Mouse (Mus musculus) CD4-positive naive resting alpha-beta T cell, adult 76 days (primary cell): Measurements from ENCODE around the gene Smarcb1. TPM values are rescaled to one million over a fixed set of nuclear protein-coding genes. Genes with fewer than 3 reads are reported as not detected.

Experiments
- total RNA-seq: library from RNA; stranded (reverse); gene quantifications from one replicate; pipeline ENCODE4 v1.2.4, GENCODE M21; 2023

Smarcb1 gene
- 40.9 TPM for total RNA-seq

GRCm38 (mm10) chr10:75921026-75921725 is at the start of gene Smarcb1:
Smarcb1 (minus strand) TSS chr10:75921617.

GRCm38 (mm10) chr10:75954381-75954811 is 33.0 kb upstream of the Smarcb1 start, which contains the start of gene Gm5134:
Gm5134 (plus strand) TSS chr10:75954514.

GRCm38 (mm10) chr10:75942736-75943477 is 21.5 kb upstream of the Smarcb1 start, which contains the start of gene Vpreb3:
Vpreb3 (plus strand) TSS chr10:75943057.

GRCm38 (mm10) chr10:75940520-75940919 is 19.1 kb upstream of the Smarcb1 start, which contains the start of gene Gm867:
Gm867 (minus strand) TSS chr10:75940672.

GRCm38 (mm10) chr10:75935680-75936541 is 14.5 kb upstream of the Smarcb1 start, which contains the start of gene Mmp11:
Mmp11 (minus strand) TSS chr10:75936496.

GRCm38 (mm10) chr10:75932891-75933290 is 11.5 kb upstream of the Smarcb1 start, which contains the start of gene Chchd10:
Chchd10 (plus strand) TSS chr10:75933130.

GRCm38 (mm10) chr10:75893089-75893750 is 28.2 kb downstream of the Smarcb1 start, which contains the start of gene Derl3:
Derl3 (plus strand) TSS chr10:75893413.

GRCm38 (mm10) chr10:75859786-75860470 is 61.5 kb downstream of the Smarcb1 start, which contains the start of gene Mif:
Mif (minus strand) TSS chr10:75860240.

Other genes starting within 250 kb of the Smarcb1 start
- gene Cabin1, start 157.3 kb downstream of the Smarcb1 start, total RNA-seq = 113 TPM
- gene Ddt, start 148.2 kb downstream of the Smarcb1 start, total RNA-seq = 22.5 TPM
- not detected for gene Gm20441, start 140.7 kb downstream of the Smarcb1 start, total RNA-seq
- gene Gstt3, start 140.2 kb downstream of the Smarcb1 start, total RNA-seq = 1.4 TPM
- not detected for gene Gstt1, start 123.0 kb downstream of the Smarcb1 start, total RNA-seq
- not detected for gene Gstt4, start 99.1 kb downstream of the Smarcb1 start, total RNA-seq
- gene Gstt2, start 84.2 kb downstream of the Smarcb1 start, total RNA-seq = 15.5 TPM
- 234 TPM for gene Mif, start 61.4 kb downstream of the Smarcb1 start, total RNA-seq
- 4.4 TPM for gene Derl3, start 28.2 kb downstream of the Smarcb1 start, total RNA-seq
- gene Chchd10, start 11.5 kb upstream of the Smarcb1 start, total RNA-seq = 32.8 TPM
- gene Mmp11, start 14.9 kb upstream of the Smarcb1 start, total RNA-seq = 2.8 TPM
- gene Gm867, start 19.1 kb upstream of the Smarcb1 start, total RNA-seq = not detected
- gene Vpreb3, start 21.4 kb upstream of the Smarcb1 start, total RNA-seq = 6.7 TPM
- 1.0 TPM for gene Gm5134, start 32.9 kb upstream of the Smarcb1 start, total RNA-seq
- gene Zfp280b, start 111.0 kb upstream of the Smarcb1 start, total RNA-seq = 17.4 TPM
- gene Slc5a4b, start 189.3 kb upstream of the Smarcb1 start, total RNA-seq = not detected
- not detected for gene Slc5a4a, start 225.8 kb upstream of the Smarcb1 start, total RNA-seq